Mouse (Mus musculus) bone marrow macrophage, adult 2 months (primary cell): ENCODE measurements at regions not wholly inside any gene's neighbourhood (a gene's known extent, or its start where the extent isn't known, plus 50 kb on each side); places are given as distances from the start of the nearest gene placed in this dataset.

ENCODE experiments used
- H3K27ac ChIP-seq: 2 replicates; pipeline ENCODE4 v1.5.1; 2012; ENCODE audit warnings: low read depth, low read length; ENCODE audit not compliant: insufficient read depth
- H3K4me1 ChIP-seq: 2 replicates; pipeline ENCODE4 v1.6.1; 2012; ENCODE audit warnings: low read length; ENCODE audit not compliant: control insufficient read depth, insufficient read depth
- H3K4me3 ChIP-seq: 2 replicates; pipeline ENCODE4 v1.5.1; 2012; ENCODE audit warnings: mild to moderate bottlenecking, low read length, moderate library complexity; ENCODE audit not compliant: insufficient read depth
- CTCF ChIP-seq: IDR thresholded peaks from 2 replicates; pipeline ENCODE4 v1.5.1; 2012; ENCODE audit warnings: low read depth, mild to moderate bottlenecking, low read length, moderate library complexity
- POLR2A ChIP-seq: IDR thresholded peaks from 2 replicates; pipeline ENCODE4 v1.6.1; 2012; ENCODE audit warnings: mild to moderate bottlenecking, low read depth, low read length, borderline replicate concordance

DNA sequence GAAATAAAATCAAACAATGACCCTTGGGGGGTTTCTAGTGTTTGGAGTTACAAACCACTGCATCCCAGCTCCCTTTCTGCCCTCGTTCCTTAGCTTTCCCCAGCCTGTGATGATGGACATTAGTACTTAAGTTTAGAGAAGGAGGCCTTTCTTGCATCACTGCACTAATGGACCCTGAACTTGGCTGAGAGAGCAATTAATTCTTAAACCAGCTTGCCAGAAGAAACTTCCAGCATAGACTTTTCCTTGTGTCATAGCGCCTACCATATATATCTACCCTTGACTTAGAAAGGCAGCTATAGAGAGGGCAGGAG is 303.9 kb upstream of the Sel1l start:
- TF ChIP-seq CTCF (no peak), POLR2A (no peak)
- Histone ChIP-seq H3K4me3 (no peak overlapping the region), H3K4me1 (no peaks in the 10 kb centered on the region), H3K27ac (no peak overlapping the region)

DNA sequence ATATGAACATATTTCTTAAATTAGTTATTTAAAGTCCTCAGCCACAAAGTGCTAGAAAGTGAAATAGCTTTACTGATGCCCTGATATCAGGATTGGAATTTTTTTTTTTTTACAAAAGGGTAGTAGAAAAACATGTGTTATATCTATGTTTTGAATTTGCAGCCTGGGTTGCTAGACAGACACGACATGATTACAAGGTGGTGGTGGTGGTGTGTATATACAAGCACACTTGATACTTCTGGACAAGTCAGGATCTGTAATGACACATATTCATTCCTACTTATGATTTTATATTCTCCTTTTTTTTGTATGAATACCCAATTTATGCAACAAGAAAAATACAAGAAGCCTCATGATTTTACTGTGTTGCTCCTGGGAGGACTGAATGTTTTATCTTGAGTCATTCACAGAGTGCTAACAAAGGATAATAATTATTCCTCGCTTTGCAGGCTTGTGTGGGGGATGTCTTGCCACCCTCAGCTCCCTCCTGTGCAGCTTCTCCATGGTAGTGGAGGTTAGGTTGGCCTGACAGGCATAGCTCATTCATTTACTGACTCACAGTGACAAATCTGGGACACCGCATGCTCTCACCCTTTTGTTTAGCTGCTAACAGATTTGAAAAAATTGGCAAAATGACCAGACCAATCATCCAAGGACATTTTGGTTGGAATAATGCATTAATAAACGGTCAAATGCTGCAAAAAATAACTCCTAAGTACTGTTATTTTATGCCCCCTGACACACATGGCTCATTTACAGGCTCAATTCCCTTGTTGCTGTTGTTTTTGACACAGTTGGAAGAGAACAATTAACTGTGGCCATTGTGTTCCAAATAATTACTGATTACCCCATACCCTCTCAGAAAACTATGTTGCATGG is 303.3 kb upstream of the Sel1l start:
- TF ChIP-seq CTCF, result no peak
- TF ChIP-seq POLR2A, result no peak
- Histone ChIP-seq H3K4me1 (no peaks in the 10 kb centered on the region), H3K4me3 (no peak overlapping the region), H3K27ac (no peak overlapping the region)

DNA sequence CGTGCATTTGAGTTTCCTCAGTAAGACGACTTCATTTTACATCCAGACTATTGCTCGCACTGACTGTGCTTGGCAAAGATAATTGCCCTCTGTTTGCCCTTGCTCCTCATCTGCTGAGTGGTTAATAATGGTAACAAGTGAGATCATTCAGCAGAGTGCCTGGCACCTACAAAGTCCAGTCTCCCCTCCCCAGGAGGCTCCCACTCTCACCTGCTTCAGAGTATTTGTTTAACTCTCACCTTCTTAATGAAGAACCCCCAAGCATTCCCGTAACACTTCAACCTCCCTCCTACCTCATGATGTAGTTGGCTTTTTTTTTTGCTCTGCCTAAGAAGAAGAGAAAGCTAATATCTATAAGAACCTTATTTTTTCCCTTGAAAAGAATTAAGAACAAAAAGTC is 288.6 kb upstream of the Sel1l start:
- TF ChIP-seq CTCF, result no peak
- TF ChIP-seq POLR2A, result no peak

DNA sequence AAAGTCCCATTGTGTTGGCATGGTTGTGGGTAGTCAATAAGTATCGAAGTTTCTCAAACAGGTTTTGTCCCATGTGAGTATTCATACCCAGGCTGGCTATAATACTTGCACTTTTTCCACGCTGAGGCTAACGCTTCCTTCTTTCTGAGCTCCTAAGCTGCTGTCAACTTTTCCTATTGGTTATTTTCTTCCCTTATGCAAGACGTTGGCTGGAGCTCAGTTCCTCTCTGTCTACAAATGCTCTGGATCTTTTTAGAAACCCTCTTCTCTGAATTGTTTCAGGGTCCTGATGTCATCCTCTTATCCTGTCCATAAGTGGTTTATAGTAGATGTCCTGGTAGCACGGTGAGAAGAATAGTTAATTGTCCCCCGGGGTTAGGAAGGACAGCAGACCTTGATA is 278.7 kb upstream of the Sel1l start:
- Histone ChIP-seq H3K27ac (no peak overlapping the region), H3K4me3 (no peak overlapping the region), H3K4me1 (no peaks in the 10 kb centered on the region)
- TF ChIP-seq POLR2A, result no peak
- no peak for TF ChIP-seq CTCF

More for the DNA sequence above, 288.6 kb upstream of the Sel1l start:
- H3K4me1 ChIP-seq, result no peaks in the 10 kb centered on the region
- H3K27ac ChIP-seq, result no peak overlapping the region
- H3K4me3 ChIP-seq, result no peak overlapping the region

DNA sequence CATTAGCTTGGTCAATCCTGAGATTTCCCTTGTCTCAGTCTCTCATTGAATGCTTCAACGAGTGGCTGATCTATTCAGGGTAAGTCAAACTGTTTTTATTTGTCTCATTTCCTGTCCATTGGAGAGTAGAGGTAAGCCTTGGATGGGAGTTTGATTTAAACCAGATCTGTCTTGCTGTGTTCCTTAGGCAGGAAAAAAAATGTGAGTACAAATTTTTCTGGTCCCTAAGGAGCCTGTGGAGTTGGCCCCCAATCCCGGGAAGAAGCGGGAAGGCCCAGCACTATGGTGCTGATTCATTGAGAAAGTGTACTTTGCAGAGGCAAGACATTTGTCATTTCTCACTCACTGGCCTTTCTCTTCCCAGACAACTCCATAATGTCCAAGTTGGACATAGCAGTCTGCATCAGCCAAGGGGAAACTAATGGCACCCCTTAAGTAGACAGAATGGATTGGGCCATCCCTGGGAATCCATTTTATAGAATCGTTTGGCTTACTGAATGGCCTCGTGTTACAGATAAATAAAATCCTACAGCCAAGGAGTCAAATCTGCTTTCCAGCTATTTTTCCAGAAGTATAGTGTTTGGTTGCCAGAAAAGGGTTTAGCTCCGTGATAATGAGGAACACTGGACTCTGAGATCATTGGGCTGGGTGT is 271.3 kb upstream of the Sel1l start:
- Histone ChIP-seq H3K4me3 (no peak overlapping the region), H3K27ac (no peak overlapping the region), H3K4me1 (no peaks in the 10 kb centered on the region)
- TF ChIP-seq CTCF (no peak), POLR2A (no peak)

DNA sequence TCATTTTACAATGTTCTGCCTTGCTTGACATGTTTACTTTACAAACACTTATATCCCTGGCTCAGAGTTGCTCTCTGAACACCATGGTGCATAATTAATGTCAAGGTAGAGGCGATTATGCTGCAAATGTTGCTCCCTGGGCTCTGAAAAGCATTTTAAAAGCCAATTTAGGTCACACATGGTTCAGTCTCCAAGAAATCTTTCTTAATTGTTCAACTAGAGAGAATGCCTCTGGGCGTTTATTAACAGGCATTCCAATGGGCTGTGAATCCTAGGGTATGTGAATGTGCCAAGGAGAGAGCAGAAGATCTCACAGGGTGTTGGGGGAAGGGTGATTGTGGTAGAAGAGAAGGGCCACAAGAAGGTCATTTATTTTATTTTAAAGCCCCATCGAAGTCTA is 260.7 kb upstream of the Sel1l start:
- Histone ChIP-seq H3K4me3 (no peak overlapping the region), H3K27ac (no peak overlapping the region), H3K4me1 (no peaks in the 10 kb centered on the region)
- TF ChIP-seq CTCF (no peak), POLR2A (no peak)

DNA sequence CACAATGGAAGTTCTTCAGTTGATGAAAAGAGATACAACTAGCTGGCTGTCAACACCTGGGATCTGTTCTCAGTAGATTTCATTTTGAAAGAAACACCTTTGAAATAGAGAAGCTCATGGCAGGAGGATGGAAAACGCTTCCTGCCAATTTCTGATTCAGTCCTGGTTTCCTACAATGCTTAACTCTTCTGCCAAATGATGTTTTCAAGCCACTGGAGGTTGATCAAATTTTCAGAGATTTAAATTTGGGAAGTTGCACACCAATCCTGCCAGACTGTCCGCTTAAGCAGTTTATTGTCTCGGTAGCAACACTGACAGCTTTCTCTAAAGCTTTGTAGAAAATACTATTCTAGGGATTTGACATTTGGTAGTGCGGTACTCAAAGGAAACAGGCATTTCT is 251.1 kb upstream of the Sel1l start:
- H3K27ac ChIP-seq, result no peak overlapping the region
- no peak overlapping the region for H3K4me3 ChIP-seq
- TF ChIP-seq POLR2A, result no peak
- H3K4me1 ChIP-seq, result no peaks in the 10 kb centered on the region

DNA sequence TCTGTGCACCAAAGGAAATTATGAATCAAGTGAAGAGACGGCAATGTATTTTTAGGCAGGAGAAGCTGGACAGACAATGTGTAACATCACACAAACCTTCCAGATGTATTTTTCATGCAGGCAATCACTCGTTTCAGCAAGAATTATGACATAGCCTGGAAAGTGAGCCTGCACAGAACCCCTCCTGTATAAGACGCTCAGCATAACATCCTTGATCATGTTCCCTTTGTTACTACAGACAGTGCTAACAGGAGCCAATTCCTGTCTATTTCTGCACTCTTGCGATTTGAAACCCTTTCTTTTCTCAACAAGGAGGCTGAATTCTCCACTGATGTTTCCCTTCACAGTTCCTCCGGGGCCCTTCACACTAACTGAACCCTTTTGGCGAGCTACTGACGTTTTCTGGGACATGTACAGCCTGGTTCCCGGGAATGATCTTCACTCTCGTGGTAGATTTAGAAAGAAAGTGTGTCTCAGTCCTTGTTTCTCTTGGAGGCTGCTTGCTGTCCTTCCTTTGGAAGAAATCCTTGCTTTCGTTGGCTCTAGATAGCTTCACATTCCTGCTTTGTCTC is 243.9 kb upstream of the Sel1l start:
- TF ChIP-seq CTCF (no peak), POLR2A (no peak)
- Histone ChIP-seq H3K27ac (no peak overlapping the region), H3K4me1 (no peaks in the 10 kb centered on the region), H3K4me3 (no peak overlapping the region)

DNA sequence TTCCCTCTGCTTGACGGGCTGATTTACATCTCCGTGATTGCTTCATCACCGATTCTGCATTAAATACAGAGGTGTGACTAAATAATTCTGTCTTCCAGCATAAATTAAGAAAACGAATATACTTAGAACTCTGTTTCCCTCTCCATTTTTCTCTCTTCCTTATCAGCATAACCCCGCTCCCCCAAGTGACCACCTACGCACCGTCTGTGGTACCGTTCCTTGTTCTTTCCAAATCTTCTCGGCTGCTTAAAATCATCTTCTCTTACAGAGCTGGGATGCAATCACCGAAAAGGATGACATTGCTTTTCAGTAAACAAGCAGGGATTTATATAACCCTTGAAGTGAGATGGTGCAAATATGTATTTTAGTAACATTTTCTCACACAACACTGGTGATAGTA is 224.3 kb upstream of the Sel1l start:
- TF ChIP-seq CTCF, result no peak
- TF ChIP-seq POLR2A, result no peak
- H3K27ac ChIP-seq, result no peak overlapping the region
- H3K4me1 ChIP-seq, result no peaks in the 10 kb centered on the region
- no peak overlapping the region for H3K4me3 ChIP-seq

DNA sequence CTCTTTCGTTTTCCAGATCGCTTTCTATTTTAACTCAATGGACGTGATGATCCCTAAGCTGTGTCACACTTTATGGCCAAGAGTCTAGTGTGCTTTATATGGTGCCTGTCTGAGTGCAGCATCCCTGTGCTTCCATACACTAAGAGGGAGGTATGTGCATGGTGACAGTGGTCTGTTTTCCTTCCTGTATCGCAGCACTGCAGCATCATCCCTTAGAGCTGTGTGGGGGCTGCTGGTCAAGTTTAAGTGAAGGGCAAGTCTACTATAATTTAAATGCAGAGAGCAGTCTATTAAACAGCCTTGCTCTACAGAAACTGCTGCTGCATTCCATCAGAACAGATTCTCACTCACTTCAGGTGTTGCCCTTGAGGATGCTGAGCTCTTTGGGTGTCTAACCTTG is 213.8 kb upstream of the Sel1l start:
- Histone ChIP-seq H3K4me3 (no peak overlapping the region), H3K27ac (no peak overlapping the region), H3K4me1 (no peaks in the 10 kb centered on the region)
- TF ChIP-seq POLR2A, result no peak
- TF ChIP-seq CTCF, result no peak

DNA sequence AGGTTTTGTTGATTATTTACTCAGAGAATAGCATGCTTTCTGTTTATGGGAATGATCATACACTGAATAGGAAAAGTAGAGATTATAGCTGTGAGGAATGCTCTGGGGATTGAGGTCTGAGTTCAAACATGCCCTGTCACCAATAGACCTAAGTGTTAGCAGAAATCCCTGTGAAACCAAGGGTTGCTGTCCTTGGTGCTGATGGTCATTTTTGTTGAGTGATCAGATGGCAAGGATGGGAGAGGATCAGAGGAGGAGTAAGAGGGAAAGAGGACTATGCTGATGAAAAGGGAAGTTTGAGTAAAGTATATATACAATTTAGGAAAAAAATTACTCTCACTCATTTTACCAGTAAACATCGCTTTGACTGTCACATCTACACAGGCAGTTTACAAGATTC is 191.5 kb upstream of the Sel1l start:
- TF ChIP-seq CTCF (no peak), POLR2A (no peak)

More for the DNA sequence above, 191.5 kb upstream of the Sel1l start:
- Histone ChIP-seq H3K27ac (no peak overlapping the region), H3K4me3 (no peak overlapping the region), H3K4me1 (no peaks in the 10 kb centered on the region)
